Mouse (Mus musculus) left cerebral cortex, adult 11 months (tissue): ENCODE data around the gene Plekhj1.
A peak's percentile ranks its signal among the peaks of the same experiment; 100 is the strongest.

Experiments used
- DNase-seq: peaks from one replicate; pipeline ENCODE4 v3.0.0; 2022; ENCODE audit warnings: low spot score

Plekhj1 gene

DNA sequence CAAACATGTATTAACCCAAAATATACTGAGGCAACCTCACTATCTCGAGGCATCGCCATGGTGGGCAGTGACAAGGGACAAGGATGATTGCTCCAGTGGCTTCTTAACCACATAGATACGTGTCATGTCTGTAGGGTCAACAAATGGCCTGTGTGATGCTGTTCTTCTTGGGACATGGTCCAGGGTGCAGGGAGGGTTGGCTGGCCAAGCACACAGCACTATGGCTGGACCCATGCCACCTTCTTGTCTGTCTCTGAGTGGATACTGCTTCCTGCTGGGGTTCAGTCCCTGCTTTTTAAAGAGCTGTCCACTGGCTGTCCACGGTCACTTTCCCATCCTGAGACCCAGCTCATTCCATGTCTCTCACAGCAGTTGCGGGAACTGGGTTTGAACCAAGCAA is 21.3 kb downstream of the Plekhj1 start:
- no peak for DNase-seq

- DNase-seq, result no peak
Measured at GRCm38 (mm10) chr10:80776358-80776869, 22.0 kb downstream of the Plekhj1 start.

GRCm38 (mm10) chr10:80775731-80776130 is 22.7 kb downstream of the Plekhj1 start:
- DNase-seq, result no peak

GRCm38 (mm10) chr10:80774981-80775380 is 23.4 kb downstream of the Plekhj1 start:
- no peak for DNase-seq

DNA sequence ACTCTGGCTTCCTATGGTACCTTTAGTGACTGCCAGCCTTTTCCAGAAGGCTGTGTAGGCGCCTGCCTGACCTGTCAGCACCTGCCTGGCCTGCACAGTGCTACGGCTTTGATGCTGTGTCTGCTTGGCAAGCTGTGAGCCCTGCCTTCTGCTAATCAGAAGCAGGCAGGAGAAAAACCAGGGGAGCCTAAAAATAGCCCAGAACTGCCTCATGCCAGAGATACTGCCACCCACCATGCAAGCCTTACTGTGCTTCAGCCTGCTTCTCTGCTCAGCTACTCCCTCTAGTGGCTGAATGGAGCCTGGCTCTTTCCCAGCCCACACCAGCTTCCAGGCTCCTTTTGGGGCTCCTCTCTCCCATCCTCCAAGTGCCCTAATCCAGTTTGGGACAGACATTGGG is 23.9 kb downstream of the Plekhj1 start:
- peak; percentile 92 for DNase-seq

- no peak for DNase-seq
Measured at GRCm38 (mm10) chr10:80773816-80774215, 24.6 kb downstream of the Plekhj1 start.

- DNase-seq, result no peak
Measured at GRCm38 (mm10) chr10:80768365-80768764, 30.1 kb downstream of the Plekhj1 start.

GRCm38 (mm10) chr10:80766161-80766815 is 32.1 kb downstream of the Plekhj1 start:
- no peak for DNase-seq

GRCm38 (mm10) chr10:80765746-80766145 is 32.7 kb downstream of the Plekhj1 start:
- DNase-seq, result no peak

DNA sequence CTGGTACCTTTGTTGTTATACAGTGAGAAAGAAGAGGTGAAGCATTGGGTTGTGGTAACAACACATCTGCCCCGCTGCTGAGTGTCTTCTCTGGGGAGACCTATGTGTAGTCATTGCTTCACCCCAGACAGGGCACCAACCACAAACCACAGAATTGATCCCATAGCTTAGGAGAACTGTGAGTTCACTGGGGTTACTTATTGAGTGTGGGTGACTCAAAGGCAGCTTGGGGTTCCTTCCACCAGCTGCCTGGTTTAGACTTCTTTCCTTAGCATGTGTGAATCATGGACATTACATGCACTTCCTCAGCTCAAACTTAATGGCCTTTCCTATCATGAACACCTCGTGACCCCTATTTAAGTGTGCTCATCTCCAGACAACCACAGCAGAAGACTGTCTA is 34.9 kb downstream of the Plekhj1 start:
- no peak for DNase-seq

GRCm38 (mm10) chr10:80761821-80762220 is 36.6 kb downstream of the Plekhj1 start:
- DNase-seq, result no peak

- DNase-seq, result no peak
Measured at GRCm38 (mm10) chr10:80760596-80761524, 37.6 kb downstream of the Plekhj1 start.

- DNase-seq, result no peak
Measured at GRCm38 (mm10) chr10:80758651-80759050, 39.8 kb downstream of the Plekhj1 start.

DNA sequence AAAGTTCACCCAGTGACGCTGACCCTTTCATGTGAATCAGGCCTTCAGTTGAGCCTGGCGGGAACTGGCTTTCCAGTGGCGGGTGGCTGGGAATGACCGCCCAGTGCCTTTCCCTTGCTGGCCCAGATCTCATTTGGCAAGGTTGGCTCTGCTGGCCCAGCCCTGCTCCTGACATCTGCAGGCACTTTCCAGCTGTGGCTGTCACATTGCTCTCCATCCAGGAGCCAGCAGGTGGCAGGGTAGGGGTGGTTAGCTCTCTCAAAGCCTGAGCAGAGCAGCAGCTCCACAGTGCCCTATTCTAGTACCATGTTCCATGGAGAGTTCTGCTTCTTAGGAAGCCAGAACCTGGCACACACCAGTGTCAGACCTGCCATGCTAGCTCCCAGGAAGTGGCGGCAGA is 40.7 kb downstream of the Plekhj1 start:
- peak; percentile 79 for DNase-seq

DNA sequence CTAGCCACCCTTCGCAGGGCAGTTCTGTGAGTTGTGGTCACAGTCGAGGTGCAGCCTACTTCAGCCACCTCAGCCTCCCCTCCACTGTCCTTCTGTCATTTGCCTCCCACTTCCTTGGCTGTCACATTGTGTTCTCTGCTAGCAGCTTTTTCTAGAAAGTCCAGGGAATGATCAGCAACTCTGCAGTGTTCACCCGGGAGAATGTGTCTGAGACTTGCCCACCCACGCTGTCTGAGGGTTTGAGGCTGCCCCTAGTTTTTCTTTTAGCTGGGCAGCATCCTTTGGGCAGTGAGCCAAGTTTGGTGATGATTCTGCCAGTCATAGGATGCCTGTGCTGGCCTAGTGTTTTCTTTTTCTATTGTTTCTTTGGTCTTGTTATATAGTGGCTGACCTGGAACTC is 41.5 kb downstream of the Plekhj1 start:
- no peak for DNase-seq

- DNase-seq, result no peak
Measured at GRCm38 (mm10) chr10:80756509-80756908, 41.9 kb downstream of the Plekhj1 start.

DNA sequence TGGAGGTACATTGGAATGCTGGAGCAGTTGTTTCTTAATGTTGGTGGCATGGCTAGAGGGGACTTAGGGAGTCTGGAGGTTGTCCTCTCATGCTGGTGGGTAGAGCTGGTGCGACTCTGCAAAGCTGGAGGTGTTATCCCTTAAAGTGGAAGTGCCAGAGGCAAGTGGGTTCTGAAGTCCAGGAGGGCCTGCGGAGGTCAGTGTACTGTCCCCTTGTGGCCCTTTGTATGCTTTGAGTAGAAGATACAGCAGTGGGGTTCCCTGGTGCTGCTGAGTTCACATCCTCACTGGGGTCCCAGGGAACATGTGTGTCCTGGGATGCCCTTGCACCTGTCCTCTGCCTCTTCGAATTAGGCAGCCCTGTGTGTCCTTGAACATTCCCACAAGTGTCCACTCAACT is 42.3 kb downstream of the Plekhj1 start:
- DNase-seq, result no peak

- DNase-seq, result no peak
Measured at GRCm38 (mm10) chr10:80755291-80756015, 43.0 kb downstream of the Plekhj1 start.

DNA sequence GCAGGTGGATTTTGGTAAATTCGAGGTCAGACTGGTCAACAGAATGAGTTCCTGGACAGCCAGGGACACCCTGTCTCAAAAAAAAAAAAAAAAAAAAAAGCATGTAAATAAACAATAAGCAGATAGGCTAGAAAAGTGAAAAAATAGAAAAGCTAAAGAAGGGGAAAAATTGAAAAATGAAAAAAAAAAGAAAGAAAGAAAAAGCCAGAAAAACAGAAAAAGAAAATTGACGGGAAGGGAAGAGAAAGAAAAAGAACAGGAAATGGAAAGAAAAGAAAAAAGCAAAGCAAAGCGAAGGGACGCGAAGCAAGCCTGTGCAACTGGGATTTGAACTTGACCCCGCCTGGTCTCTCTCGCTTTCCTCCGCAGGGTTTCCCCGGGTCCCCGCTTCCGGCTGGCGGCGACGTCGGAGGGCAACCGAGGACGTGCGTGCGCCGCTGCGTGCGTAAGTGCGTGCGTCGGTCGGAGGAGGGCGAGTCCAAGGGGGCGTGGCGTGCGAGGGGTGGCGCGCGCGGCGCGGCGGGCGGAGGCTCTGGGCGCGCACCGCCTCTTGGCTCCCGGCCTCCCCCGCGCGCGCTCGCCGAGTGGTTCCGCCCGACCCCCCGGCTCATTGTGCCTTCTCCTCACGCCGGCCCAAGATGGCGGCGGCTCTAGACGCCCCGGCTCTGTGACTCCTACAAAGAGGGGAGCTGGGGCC is 43.7 kb downstream of the Plekhj1 start, which contains the start of gene Dot1l:
TSS of gene Dot1l (plus strand) at position 613 of the 697 bp plus-strand sequence.
- peak; percentile 96 for DNase-seq

- DNase-seq, result no peak
Measured at GRCm38 (mm10) chr10:80752079-80752625, 46.3 kb downstream of the Plekhj1 start.

DNA sequence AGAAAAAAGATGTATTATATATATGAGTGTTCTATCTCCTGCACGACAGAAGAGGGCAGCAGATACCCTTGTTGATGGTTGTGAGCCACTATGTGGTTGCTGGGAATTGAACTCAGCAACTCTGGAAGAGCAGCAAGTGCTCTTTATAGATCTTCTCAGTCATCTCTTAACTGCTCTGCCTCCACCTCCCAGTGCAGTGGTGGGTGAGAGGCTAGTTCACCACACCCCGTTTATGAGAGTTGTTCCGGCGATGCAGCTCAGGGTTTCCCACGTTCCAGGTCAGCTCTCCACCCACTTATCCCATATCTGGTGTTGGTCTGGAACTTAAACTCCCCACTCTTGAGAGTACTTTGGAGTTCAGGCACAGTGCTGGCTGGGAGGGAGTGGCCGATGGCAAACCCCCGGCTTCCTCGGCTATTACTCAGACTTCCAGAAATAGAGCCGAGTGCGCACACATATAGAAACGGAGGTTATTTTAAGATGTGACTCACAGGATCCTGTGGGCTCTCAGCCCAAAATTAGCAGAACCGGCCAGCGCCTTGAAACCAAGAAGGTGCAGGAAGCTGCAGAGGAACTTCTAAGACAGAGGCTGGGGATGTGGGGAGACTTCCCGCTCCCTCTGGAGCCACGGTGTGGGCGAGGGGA is 47.1 kb downstream of the Plekhj1 start:
- peak; percentile 65 for DNase-seq
